Mouse (Mus musculus) spleen, postnatal 36 days (tissue): Measurements from ENCODE around the gene Rcor1.
A peak's percentile ranks its signal among the peaks of the same experiment; 100 is the strongest.

ENCODE experiments used
- DNase-seq, 2 experiments: peaks; one replicate each; pipeline ENCODE4 v3.0.0; 2022; ENCODE audit warnings: low spot score in 2 of 2, mixed read lengths in 1 of 2

Rcor1 gene

DNA sequence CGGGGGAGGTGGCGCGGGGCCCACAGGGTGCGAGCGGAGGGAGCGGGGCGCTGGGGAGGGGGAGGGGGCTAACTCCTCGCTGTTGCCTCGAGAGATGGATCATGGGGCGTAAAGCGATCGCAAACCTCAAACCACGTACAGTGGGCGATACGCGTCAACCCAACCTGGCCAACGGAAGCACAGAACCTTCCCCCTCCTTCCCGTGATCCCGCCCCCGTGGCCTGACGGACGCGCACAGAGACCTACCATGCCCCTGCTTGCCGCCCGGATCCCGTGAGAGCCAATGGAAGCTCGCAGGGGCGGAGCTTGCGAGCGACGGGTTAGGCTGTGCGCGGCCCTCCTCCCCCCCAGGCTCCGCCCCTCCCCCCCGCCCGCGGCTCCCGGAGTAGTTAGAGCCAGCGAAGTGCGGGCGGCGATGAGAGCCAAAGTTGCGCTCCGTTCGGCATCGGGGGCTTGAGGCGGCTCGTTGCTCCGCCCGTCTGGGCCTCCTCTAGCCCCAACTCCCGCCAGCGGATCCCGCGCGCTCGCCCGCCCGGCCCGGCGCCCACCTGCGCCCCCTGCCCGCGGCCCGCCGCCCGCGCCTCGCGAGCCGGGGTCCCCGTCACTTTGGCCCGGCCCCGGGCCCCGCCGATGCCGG is at the start of gene Rcor1:
Gene Rcor1 (plus strand): TSS at position 376 of the 637 bp plus-strand sequence.
- DNase-seq = peak; percentile 100

DNA sequence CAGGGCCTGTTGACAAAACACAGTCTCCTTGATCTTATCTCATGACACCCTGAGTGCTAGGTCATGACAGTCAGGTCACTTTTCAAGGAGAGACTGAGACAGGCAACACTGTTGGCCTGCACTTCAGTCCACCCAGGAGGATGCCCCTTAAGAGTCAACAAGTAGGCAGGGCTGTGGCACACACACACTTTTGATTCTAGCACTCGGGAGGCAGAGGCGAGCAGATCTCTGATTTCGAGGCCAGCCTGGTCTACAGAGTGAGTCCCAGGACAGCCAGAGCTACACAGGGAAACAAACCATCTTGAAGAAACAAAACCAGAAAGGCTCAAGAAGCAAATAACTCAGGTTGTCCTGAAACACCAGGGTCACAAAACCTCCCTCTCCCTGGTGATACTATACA is 49.7 kb upstream of the Rcor1 start:
- DNase-seq = no peak

DNA sequence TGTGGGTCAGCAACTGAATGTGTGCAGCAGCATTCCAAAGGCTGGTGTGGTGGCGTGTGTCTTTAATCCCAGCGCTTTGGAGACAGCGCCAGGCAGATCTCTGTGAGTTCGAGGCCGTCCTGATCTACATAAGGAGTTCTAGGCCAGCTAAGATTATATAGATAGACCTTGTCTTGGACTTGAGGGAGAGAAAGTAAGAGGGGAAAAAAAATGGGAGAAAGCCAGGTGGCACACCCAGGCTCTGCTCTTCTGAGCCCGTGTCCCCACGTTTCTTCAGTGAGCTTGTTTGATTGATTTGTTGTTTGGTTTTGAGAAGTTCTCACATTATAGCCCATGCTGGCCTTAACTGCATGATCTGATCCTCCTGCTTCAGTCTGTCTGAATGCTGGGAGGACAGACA is 48.7 kb upstream of the Rcor1 start:
- DNase-seq = no peak

DNA sequence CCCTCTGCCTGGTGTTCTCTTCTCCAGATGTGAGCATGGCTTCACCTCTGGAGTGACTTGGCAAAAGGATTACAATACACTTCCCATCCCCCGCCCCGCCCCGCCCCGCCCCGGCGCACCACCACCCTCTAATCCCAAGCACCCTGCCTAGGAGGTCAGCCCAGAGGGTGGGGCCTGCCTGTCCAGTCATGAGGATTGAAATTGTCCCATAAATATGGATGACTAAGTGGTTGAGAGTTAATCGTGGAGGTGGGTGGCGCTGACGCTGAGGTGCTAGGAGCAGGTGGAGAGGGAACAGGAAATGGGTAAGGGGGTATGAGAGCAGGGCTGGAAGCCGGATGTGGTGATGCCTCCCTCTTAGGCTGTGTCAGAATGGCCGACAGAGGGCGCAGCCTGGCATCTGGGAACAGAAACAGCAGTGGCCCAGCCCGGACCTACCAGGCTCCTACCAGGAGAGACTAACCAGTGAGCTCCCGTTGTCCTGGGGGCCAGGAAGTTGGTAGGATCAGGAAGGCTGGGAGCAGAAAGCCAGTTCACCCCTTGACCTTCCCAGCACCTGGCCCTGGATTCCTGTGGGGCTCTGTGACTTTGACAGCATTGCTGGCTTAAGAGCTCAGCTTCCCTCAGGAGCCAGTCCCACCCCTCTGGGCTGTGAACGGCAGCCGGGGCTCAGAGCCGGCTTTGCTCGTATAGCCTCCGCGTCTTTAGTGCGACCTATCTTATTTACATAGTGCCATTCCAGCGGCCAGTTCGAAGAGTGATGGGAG is 47.6 kb upstream of the Rcor1 start:
- peak; percentile 81 to 87 for DNase-seq

DNA sequence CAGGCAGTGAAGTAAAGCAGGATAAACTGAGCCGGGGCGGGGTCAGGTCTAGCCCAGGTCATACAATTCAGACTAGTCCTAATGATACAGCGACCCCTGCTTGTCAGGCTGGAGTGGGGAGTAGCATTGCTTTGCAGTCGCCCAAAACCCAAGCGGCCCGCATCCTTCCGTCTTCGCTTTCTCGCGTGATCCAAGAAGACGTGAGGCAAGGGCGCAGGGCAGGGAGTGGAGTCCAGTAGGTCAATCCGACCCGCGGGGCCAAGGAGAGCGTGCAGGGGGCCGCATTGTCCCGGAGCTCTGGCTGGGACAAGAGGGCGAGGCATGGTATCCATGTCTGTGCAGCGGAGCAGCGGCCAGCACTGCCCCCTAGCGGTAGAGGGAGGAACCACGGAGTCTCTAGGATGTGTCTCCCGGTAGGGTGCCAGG is 47.0 kb upstream of the Rcor1 start:
- peak; percentile 84 to 90 for DNase-seq

DNA sequence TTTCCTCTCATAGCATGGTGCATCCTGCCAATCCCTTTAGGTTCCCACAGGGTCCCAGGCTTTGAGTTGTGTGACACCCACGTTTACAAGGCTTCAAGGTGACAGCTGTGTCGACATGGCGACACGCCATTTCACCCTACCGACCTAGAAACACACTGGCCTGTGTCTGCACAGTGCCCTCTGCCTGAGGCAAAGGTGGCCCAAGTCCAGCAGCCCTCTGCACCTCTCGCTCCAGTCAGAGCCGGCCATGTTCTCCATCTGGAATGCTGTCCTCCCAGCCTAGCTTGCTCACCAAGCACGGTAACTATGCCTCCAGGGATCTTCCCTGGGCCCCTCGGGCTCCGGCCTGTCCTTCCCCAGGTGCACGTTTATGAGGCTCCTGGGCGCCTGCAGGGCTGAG is 46.4 kb upstream of the Rcor1 start:
- no peak for DNase-seq

DNA sequence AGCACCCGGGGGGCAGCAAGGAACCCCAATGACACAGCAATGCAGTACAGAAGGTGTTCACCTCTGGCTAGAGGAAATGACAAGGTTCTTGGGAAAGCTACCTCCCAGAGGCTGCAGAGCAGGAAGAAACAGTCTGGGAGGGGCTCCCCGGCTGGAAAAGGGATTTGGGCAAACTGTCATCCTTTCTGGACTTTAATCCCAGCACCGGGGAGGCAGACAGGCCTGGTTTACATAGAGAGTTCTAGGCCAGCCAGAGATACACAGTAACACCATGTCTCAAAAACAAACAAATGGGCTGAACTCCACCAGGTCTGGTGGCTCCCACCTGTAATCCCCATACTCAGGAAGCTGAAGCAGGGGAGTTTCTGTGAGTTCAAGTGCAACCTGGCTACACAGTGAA is 45.9 kb upstream of the Rcor1 start:
- DNase-seq = no peak

DNA sequence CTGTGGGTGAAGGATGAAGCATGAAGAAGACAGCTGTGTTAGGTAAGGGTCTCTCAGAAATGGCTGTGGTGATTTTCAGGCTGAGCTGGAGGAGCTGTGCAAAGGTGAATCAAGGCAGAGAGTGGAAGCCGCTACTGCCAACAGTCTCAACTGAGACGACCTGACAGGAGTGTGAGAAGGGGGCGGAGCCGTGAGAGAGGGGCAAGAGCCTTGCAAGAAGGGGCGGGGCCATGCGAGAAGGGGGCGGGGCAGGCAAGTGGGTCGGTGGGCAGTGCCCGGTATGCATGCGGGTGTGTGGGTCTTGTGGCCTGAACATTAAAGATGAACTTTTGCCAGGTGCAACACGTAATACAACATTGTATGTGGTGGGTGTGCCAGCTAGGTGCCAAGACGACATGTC is 44.5 kb upstream of the Rcor1 start:
- DNase-seq = no peak

DNA sequence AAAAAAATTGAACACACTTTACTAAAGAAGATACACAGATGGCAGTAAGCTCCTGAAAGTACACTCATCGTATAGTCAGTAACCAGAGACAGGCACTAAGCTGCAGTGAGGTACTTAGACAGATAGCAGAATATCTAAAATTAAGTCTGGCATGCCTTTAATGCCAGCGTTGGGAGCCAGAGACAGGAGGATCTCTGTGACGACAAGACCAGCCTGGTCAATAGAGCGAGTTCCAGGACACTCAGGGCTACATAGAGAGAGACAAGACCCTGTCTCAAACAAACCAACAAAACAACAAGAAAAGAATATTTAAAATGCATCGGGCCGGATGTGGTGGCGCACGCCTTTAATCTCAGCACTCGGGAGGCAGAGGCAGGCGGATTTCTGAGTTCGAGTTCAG is 41.1 kb upstream of the Rcor1 start:
- no peak for DNase-seq

DNA sequence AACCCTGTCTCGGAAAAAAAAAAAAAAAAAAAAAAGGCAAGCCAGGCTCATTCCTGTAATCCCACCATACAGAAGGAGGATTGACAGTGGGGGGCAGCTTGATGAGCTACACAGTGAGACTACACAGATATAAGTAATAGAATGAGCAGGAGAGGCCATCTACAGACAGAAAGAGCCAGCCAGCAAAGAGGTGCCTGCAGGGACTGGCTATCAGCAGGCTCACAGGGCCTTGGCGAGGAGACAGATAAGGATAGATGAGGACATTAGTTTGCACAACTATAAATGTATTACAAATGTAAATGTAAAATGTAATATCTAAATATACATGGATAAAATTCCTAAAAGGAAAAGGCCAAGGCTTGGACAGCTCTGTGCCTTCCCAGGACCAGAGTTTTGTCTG is 39.3 kb upstream of the Rcor1 start:
- DNase-seq = no peak

DNA sequence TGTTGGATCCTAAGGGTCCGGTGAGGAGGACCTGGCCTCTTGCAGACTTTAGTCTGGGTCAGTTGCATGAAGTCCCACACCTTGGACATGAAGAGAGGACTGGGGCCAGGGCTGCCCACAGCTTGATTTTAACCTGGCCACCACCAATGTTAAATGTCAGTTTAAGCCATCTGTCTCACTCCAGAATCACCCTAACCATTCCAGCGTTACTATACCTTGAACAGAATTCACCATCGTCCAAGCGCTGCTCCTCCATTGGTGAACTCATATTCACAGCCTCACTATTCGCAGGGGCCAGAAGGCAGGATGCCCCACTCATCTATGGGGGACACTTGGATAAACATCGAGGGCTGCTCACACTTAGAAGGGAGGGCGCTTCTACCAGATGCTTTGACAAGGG is 38.2 kb upstream of the Rcor1 start:
- DNase-seq = no peak

DNA sequence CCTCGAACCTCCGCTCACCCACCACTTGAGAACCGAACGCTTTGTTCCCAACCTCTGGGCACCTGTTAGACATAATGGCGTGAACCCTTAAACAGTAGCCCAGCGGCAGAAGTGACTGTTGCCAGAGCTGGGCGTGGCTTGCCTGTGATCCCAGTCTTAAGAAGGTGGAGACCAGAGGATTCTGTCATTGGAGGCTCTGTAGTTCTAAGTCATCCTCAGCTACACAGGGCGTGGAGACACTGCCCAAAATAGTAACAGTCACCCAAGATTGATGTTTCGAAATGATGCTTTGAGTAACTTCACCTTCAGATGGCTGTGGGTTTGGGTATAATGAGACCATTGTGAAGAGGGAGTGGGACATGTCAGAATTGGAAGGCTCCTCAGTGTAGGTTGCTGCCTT is 35.0 kb upstream of the Rcor1 start:
- no peak for DNase-seq

DNA sequence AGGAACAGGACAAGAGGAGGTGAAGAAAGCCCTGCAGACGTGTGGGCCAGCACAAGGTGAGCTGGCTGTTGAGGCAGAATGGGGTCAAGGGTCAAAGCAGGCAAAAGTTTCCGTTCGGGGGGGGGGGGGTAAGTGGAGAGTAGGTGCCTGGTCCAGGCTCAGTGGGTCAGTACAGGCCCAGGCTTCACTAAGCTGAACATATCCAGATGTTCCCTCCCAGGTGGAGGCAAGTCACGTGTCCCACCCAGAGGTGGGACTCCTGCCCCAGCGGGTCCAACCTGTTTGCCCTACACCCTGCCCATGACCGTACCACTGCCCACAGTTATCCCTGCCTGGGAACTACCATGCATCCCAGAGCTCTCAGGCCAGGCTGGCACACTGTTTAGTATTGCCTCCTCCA is 33.3 kb upstream of the Rcor1 start:
- DNase-seq = no peak

DNA sequence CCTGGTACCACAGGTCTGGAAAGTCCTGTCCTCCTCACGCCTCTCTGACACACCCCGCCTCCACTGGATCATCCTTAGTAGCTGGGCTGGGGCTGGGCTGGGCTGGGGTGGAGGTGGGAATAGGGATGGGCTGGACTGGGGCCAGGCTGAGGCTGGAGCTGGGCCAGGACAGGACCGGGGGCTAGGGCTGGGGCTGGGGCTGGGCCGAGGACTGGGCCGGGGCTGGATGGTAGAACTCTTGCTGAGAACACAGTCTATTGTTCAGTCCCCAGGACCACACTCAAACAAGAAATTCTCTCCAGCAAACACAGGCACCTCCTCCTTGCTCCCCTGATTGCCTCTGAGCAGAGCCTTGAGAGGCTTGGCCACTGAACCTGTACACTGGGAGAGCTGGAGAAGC is 32.8 kb upstream of the Rcor1 start:
- DNase-seq = no peak

DNA sequence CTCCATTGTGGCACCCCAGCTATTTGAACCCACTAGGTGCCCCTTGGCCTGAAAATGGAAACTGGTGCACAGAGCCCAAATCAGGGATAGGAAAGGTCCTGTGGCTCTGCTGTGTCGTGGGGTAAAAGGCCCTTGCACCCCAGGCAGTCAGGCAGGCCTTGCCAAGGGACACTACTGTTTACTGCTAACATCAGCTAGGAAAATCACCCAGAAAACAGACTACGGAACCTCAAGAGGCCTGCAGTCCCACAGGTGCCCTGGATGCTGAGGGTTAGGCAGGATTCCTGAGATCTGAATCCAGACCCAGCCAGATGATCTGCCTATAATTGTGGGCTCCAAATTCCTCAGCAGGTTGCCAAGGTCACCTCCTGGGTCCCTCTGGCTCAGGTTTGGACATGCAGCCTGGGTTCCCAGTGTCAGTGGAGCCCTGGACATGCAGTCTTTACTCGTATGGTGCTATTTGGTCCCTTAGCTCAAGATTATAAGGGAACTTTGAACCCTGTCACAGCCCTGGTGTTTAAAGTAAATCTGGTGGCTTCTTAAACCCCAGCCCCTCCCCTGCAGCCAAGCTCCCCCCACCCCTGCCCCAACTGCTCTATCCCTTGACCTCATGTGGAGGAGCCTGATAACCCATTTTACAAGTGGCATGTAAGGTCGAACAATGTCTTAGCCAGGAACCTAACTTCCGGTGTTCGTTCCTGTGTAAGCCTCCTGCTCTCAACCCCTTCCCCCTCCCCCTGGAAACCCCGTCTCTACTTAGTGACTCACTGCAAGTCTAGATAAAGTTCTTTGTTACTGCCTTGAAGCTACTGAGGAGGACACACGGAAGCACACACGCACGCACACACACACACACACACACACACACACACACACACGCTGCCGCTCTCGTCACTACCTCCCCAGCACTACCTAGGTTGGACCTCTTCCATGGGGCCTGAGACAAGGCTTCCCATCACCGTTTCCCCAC is 31.7 kb upstream of the Rcor1 start:
- peak; percentile 36 to 41 for DNase-seq

DNA sequence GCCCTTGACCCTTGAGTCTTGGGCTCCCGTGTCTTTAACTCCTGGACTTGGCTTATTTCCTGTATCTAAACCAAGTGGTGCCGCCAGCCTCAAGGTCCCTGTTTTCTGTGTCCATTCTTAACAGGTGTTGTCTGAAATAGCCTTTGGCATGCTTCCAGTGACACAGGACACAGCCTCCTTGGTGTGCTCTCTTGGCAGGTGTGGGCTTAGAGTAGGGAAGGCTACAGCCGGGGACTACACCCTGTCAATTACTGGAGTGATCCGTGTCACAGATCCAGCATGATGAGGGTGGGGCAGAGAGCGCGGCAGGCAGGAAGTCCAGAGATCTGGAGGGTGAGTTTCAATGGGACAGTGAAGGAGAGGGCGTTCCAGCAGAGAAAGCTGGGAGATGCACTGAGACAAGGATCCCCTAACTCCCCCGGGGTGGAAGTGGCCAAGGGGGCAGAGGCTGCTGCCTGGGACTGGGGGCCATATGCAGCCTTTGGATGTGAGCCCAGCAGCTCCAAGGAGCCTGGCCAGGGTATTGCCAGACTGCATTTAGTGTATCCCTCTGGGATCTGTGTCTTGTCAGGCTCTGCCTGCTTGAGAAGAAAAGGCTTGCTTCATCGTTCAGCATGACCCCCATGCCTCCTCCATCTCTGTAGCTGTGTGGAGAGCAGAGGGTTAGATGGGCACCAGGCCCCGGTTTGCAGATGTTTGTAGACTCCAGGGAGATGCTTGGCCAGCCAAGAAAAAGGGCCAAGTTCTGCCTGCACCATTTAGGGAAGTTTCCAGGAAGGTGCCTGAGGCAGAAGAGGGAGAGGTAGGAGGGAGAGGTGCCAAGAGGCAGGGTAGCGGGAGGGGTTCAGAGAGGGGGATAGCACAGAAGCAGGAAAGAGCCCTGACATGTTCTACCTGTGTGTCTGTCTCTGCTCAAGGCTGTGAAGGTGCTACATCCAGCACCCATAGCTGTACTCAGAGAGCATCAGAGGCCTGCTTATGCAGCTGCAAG is 30.4 kb upstream of the Rcor1 start:
- no peak for DNase-seq

DNA sequence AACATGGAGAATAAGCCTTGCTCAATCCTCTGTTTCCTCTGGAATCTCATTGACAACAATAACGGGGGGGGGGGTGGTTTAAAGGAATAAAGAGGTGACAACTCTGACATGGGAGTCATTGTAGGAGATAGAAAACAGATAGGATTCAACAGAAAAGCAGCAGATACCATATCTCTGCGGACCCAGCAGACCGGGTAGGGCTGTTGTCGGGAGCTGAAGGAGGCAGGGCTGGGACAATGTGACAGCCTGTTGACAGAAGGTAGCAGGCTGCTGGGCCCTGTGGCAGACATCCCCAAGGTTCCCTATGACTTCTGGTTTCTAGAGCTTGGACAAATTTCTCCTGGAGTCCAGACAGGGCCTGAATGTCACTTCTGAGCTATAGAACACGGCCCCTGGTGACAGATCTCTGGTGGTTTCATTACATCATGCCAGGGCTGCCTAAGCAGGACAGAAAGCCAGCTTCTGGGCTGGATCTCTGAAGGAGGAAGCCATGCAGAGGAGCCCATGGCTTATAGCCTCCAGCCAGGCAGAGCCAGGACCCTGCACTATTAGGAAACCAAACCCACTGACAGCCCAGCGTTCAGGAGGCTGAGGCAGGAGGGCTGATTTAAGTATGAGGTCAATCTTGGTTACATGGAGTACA is 29.4 kb upstream of the Rcor1 start:
- no peak for DNase-seq

DNA sequence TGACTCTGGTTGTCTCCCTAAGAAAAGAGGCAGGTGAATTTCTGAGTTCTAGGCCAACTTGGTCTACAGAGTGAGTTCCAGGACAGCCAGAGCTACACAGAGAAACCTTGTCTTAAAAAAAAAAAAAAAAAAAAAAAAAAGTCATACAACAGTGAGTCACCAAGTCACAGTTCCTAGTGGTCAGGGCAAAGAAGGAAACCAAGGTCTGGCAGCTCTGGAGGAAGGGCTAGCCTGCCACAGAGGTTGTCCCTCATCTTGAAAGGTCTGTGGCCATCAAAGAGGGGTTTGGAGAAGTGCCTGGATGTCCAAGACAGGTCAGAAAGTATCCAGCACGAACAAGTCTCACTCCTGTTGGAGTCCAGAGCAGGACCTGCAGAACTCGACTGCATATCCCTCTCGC is 22.3 kb upstream of the Rcor1 start:
- DNase-seq = no peak

DNA sequence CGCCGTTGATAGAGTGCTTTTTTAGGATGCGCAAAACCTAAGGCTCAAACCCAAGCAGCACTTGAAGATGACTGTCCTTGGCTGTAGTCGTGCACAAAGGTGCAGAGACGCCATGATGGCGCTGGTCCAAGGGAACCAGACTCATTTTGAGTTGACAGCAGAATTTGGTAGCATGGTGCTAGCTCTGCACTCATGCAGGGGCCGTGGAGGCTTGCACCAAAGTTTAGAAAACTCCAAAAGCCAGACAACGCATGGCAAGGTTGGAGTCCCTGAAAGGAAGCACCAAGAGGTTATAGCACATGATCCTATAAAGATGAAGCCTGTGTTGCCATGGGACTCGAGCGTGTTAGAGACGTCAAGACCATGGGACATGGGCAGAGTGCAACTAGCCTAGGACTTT is 21.1 kb upstream of the Rcor1 start:
- DNase-seq = no peak

DNA sequence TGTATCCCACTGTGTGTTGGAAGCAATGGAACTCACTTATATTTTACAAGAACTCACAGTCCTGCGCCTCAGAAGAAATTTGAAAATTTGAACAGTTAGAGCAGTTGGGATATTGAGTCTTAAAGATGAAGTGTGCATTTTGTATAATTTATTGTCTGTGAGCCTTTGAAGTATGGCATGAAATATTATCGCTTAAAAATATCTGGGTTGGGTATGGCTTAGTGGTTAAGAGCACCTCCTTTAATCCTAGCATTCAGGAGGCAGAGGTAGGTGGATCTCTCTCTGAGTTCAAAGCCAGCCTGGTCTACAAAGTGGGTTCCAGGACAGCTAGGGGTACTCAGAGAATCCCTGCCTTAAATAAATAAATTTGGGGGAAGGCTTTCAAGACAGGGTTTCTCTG is 20.1 kb upstream of the Rcor1 start:
- no peak for DNase-seq

DNA sequence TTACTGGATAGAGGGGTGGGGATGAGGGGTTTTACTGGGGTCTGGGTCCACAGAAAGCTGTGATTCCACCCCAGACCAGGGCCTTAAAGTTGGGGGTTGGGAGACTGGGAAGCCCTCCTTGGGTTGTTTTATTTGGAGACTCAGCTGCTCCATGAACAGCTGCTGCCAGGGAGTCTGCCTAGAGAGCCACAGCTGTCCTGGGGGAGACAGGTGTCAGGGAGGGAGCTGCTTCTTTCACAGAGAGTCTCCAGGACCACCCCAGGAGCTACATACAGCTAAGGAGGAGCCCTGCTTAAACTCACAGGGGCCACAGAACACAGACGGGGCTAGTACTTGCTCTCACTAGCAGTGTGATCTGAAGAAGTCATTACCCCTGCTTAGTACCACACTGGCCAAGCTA is 18.0 kb upstream of the Rcor1 start:
- no peak for DNase-seq
